Mouse (Mus musculus) megakaryocyte, embryonic 14.5 days (primary cell): ENCODE data around the gene Nup107.

Source experiments
- FLI1 ChIP-seq: IDR thresholded peaks from 2 replicates; pipeline ENCODE4 v1.6.1; 2012; ENCODE audit warnings: low read length, inconsistent platforms, mixed read lengths
- GATA1 ChIP-seq: IDR thresholded peaks from 3 replicates; pipeline ENCODE4 v1.6.1; 2012; ENCODE audit warnings: mixed read lengths, low read length, inconsistent platforms, borderline replicate concordance

DNA sequence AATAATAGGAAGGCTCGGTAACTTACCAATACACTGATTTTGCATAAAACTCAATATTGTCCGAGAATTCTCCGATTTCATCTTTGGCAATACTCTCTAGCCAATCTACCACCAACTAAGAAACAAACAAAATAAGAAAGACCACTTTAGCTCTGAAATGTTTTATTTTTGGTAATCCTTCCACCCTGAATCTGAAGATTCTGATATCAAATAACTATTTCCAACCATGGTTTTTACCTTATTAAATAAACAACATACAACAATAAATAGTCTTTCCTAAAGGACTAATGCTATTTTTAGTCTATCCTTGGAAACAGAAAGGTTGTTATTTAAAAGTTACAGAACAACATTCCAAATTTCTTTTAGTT is 15.4 kb downstream of the Nup107 start:
- TF ChIP-seq GATA1 (no peak), FLI1 (no peak)
